Mouse (Mus musculus) midbrain, embryonic 13.5 days (tissue): ENCODE measurements around the gene Hspd1. TPM values are rescaled to one million over a fixed set of nuclear protein-coding genes. Genes with fewer than 3 reads are reported as not detected.
A peak's percentile ranks its signal among the peaks of the same experiment; 100 is the strongest.

Experiments used
- ATAC-seq: fragments of 200-750 bp; cut with Nextera tagmentation; 2 replicates; pipeline ENCODE4 v1.8.0; 2017; ENCODE audit warnings: mild to moderate bottlenecking, moderate TSS enrichment, moderate library complexity
- H3K27ac ChIP-seq: fragments of 300-500 bp; sonication (generic); 2 replicates; pipeline ENCODE4 v1.5.1; 2015; ENCODE audit warnings: inconsistent platforms, mild to moderate bottlenecking, moderate library complexity
- H3K27me3 ChIP-seq: fragments of 300-500 bp; sonication (generic); 2 replicates; pipeline ENCODE4 v1.6.1; 2015; ENCODE audit warnings: mild to moderate bottlenecking, inconsistent platforms
- H3K36me3 ChIP-seq: fragments of 300-500 bp; sonication (generic); 2 replicates; pipeline ENCODE4 v1.6.1; 2015; ENCODE audit warnings: mild to moderate bottlenecking, inconsistent platforms
- H3K4me1 ChIP-seq: fragments of 300-500 bp; sonication (generic); replicated peaks from 2 replicates; pipeline ENCODE4 v1.6.1; 2015; ENCODE audit warnings: inconsistent platforms
- H3K4me2 ChIP-seq: fragments of 300-500 bp; sonication (generic); replicated peaks from 2 replicates; pipeline ENCODE4 v1.6.1; 2015; ENCODE audit warnings: moderate library complexity, mild to moderate bottlenecking, inconsistent platforms
- H3K4me3 ChIP-seq: fragments of 300-500 bp; sonication (generic); replicated peaks from 2 replicates; pipeline ENCODE4 v1.5.1; 2015; ENCODE audit warnings: mild to moderate bottlenecking, inconsistent platforms
- H3K9ac ChIP-seq: fragments of 300-500 bp; sonication (generic); replicated peaks from 2 replicates; pipeline ENCODE4 v1.6.1; 2015; ENCODE audit warnings: mild to moderate bottlenecking, inconsistent platforms
- H3K9me3 ChIP-seq: fragments of 300-500 bp; sonication (generic); 2 replicates; pipeline ENCODE4 v1.6.1; 2016; ENCODE audit warnings: mild to moderate bottlenecking, inconsistent platforms
- WGBS: fragments of 180-500 bp; shearing (Covaris S2); methylation state at CpG from one replicate; pipeline ENCODE4 v1.1.7; 2015; 5-methylcytosine and 5-hydroxymethylcytosine counted together
- polyA plus RNA-seq: library from polyadenylated mRNA; unstranded; fragments of >200 nt; fragmentation: Nextera tagmentation; extraction: Ambion mirVana; gene quantifications from 2 replicates; pipeline ENCODE4 v1.2.1, GENCODE M21; 2015

Hspd1 gene
- polyA plus RNA-seq, 1 experiment from 2014 or later = 295 TPM

DNA sequence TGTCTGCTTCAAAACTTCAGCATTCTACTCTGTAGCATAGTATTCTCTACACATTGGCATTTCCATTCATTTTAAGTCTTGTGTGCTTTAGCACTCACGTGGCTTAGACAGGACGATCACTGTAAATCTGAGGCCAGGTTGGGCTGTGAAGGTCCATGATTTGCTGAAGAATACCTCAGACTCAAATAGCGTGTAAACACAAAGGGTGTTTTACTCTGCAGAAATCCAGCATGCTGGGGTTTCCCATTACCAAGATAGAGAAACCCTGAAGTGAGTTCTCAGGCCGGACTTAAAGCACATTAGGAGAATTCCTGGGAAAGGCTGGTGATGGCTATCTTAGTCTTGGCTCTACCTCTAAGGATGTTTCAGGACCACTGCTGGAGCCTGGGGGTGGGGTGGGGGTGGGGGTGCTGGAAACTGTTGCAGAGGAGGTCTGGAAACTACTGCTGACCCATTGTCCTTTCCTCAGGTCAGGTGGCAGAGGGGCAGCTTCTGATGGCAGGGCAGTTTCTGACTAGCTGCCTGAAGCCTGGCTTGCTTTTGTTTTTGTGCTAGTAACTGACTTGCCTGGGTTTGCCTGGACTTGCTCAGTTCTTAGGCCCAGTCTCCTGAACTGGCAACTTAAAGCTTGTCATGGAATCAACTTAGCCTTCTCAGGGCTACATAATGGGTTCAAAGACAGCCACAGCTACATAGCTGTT lies 21.2 kb upstream of the Hspd1 start:
- Histone ChIP-seq H3K27me3 (no peaks in the 10 kb centered on the region), H3K9ac (no peak overlapping the region), H3K4me2 (no peak overlapping the region), H3K9me3 (no peaks in the 10 kb centered on the region), H3K4me1 (no peaks in the 10 kb centered on the region), H3K4me3 (no peak overlapping the region), H3K36me3 (no peaks in the 10 kb centered on the region), H3K27ac (no peak overlapping the region)
- 93% methylated on average over 4 of the region's 4 CpGs for WGBS
- ATAC-seq = no peak

DNA sequence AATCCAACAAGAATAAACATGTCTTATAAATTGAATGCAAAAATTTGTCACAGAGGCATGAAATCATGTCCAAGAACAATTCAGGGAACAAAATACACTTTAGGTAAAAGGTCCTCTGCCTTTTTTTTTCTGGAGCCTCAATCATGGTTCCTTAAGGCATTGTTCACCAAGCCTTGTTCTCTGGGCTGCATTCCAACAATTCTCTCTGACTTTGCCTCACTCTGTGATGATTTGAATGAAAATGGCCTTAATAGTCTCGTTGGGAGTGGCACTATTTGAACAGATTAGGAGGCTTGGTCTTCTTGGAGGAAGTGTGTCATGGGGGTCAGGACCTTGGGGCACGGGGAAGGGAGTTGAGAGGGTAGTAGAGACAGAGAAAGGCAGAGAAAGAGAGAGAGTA lies 20.4 kb upstream of the Hspd1 start:
- Histone ChIP-seq H3K9ac (no peak overlapping the region), H3K4me1 (no peaks in the 10 kb centered on the region), H3K9me3 (no peaks in the 10 kb centered on the region), H3K4me2 (no peak overlapping the region), H3K27me3 (no peaks in the 10 kb centered on the region), H3K4me3 (no peak overlapping the region), H3K27ac (no peak overlapping the region), H3K36me3 (no peaks in the 10 kb centered on the region)
- ATAC-seq = no peak
- 19% methylated on average over 2 of the region's 2 CpGs for WGBS

DNA sequence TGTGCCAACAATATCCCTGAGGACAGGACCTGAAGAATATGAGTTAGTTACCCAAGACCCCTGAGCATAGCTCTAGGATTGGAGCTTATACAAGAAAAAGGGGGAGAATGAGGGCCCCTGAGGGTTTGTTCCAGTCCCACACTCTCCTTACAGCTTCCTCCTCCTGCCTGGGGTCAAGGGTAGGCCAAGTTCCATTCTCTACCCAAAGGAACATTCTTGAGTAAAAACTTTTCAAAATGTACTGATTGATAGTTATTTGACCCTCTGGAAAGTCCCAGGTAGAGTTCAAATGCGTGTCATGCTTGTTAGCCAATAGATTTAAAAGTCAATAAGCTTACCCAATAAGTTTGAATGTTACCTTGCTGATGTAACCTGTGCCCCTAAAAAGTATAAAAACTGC lies 19.6 kb upstream of the Hspd1 start:
- no peak for ATAC-seq
- 83% methylated on average over 1 of the region's 1 CpGs for WGBS
- no peak overlapping the region for H3K9ac ChIP-seq

DNA sequence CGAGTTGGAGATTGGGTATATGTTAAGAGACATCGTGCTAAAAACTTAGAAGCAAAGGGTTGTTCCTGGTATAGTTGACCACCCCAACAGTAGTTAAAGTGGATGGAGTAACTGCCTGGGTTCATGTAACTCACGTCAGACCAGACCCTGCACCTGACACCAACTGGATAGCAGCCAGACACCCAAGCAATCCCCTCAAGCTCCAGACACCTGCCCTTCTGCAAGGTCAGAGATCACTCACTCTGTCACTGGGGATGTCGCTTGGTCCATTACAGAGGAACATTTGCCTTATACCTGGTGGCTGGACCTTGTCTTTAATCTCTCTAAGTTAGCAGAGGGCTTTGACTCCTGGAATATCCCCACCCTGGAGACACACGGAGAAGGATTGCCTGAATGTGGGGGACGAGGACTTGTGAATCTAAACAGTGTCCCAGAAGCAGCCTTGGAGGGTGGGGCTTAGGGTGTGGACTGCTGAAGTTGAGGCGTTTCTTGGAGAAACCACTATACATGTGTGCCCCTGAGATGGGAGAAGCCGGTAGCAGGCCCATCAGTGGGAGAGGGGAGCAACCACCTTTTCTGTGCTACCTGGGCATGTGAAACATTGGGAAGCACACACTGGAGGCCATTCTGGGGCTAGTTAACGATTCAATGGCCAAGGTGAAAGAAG lies 19.0 kb upstream of the Hspd1 start:
- no peaks in the 10 kb centered on the region for H3K9me3 ChIP-seq
- H3K4me1 ChIP-seq = no peaks in the 10 kb centered on the region
- H3K4me2 ChIP-seq = no peak overlapping the region
- no peak overlapping the region for H3K9ac ChIP-seq
- no peak overlapping the region for H3K27ac ChIP-seq
- 93% methylated on average over 9 of the region's 9 CpGs for WGBS
- H3K4me3 ChIP-seq = no peak overlapping the region
- no peaks in the 10 kb centered on the region for H3K27me3 ChIP-seq
- no peak for ATAC-seq
- H3K36me3 ChIP-seq = no peaks in the 10 kb centered on the region

More for the DNA sequence above, 19.6 kb upstream of the Hspd1 start:
- no peak overlapping the region for H3K27ac ChIP-seq
- H3K4me1 ChIP-seq = no peaks in the 10 kb centered on the region
- H3K4me3 ChIP-seq = no peak overlapping the region
- H3K36me3 ChIP-seq = no peaks in the 10 kb centered on the region
- no peaks in the 10 kb centered on the region for H3K27me3 ChIP-seq
- H3K4me2 ChIP-seq = no peak overlapping the region
- no peaks in the 10 kb centered on the region for H3K9me3 ChIP-seq

DNA sequence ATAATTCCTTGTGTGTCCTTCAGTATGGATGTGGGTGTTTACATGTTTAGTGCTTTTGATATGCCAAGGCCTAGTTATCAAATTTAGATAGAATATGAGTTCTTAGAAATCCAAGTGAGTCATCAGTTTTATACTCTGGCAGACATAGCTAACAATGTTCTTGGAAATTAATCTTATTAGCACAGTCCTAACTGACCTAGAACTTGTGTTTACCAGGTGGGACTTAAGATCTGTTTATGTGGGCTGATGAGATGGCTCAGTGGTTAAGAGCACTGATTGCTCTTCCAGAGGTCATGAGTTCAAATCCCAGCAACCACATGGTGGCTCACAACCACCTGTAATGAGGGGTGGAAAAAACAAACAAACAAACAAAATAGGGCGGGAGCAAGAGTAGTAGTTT lies 4.4 kb upstream of the Hspd1 start:
- Histone ChIP-seq H3K27ac (no peak overlapping the region), H3K36me3 (peaks cover 14% of the 10 kb centered on the region), H3K4me1 (peaks cover 16% of the 10 kb centered on the region), H3K4me2 (no peak overlapping the region), H3K9ac (no peak overlapping the region), H3K4me3 (no peak overlapping the region), H3K27me3 (no peaks in the 10 kb centered on the region), H3K9me3 (no peaks in the 10 kb centered on the region)
- ATAC-seq = no peak
- WGBS = 83% methylated on average over 1 of the region's 1 CpGs

DNA sequence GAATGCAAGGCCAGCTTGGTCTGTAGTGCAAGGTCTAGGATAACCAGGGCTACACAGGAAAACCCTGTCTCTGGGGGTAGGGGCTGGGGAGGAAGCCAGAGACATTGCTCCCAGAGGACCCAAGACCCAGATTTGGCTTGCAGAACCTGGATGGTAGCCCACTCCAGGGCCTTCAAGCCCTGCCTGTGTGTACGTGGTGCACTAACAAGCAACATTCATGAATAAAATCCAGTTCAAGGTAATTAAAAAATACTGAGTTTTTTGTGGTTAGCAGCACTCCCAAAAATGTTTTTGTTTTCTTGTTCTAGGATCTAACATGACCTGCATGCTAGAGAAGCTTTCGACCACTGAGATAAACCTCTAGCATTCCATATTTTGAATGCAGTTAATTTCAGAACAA lies 4.0 kb upstream of the Hspd1 start:
- whole genome bisulfite sequencing = 87% methylated on average over 2 of the region's 2 CpGs
- no peak for ATAC-seq
- H3K9me3 ChIP-seq = no peaks in the 10 kb centered on the region

DNA sequence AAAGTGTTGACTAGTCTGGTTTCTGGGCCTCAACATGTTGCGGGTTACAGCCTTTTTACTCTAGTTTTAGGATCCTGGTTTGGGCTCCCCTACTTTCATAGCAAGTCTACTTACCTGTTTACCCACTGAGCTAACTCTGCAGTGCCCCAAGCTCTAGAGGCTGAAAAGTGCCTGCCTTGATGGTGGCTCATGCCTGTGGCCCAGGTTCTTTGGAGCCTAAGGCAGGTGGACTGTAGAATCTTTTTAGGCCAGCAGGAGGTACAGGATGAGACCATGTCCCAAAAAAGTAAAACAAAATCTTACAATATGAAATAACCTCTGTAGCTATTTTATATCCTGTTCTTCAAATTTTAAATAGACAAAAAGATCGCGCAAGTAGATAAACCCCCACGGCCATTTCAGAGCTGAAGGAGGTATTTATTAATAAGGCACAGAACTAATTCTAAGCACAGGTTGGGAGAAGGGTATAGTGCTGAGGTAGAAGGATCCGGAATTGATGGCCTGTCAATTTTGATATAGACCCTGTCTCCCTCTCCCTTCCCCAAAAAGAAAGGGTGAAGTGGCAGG lies 1.5 kb upstream of the Hspd1 start:
- Histone ChIP-seq H3K36me3 (peaks cover 17% of the 10 kb centered on the region), H3K27ac (no peak overlapping the region), H3K4me3 (peak overlapping the region; percentile 95), H3K9me3 (no peaks in the 10 kb centered on the region), H3K9ac (peak overlapping the region; percentile 21), H3K27me3 (no peaks in the 10 kb centered on the region), H3K4me1 (peaks cover 40% of the 10 kb centered on the region), H3K4me2 (peak overlapping the region; percentile 98)
- no peak for ATAC-seq
- 91% methylated on average over 5 of the region's 5 CpGs for WGBS

More for the DNA sequence above, 4.0 kb upstream of the Hspd1 start:
- no peak overlapping the region for H3K27ac ChIP-seq
- peaks cover 16% of the 10 kb centered on the region for H3K4me1 ChIP-seq
- H3K36me3 ChIP-seq = peaks cover 14% of the 10 kb centered on the region
- no peaks in the 10 kb centered on the region for H3K27me3 ChIP-seq
- no peak overlapping the region for H3K9ac ChIP-seq
- H3K4me2 ChIP-seq = no peak overlapping the region
- no peak overlapping the region for H3K4me3 ChIP-seq

DNA sequence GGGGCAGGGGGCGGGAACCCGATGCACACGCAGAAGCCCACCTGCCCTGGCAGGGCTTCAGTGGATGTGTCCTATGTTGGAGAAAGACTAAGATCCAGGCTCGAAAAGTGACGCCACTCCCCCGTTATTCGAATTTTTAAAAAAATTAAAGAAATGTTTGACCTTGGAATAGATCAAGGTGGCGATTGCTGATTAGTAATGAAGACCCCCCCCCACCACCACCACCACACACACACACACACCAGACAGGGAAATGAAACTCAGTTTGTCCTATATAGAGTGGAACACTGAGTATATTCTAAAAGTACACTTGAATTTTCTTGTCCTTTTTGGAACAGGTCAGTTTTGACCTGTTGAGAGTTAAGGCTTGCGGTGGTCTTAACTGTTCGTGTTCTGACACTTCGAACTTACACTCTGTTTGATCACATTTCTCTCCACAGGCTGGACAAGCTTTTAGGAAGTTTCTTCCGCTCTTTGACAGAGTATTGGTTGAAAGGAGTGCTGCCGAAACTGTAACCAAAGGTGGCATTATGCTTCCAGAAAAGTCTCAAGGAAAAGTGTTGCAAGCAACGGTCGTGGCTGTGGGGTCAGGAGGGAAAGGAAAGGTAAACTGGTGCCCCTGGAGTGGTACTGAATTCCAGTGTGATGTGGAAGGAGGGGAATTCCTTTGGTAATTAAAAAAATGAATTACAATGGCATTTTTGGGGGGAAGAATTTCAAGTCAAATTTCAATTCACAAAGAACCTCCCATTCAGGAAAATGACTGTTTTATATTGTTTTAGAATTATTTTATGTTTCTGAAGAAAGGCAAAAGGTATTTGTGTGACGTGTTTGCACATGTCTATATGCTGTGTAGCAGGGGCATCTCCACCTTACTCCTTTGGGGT lies 811 bp upstream of the Hspd1 start:
- Histone ChIP-seq H3K9ac (peak overlapping the region; percentile 95), H3K4me2 (peak overlapping the region; percentile 98), H3K27me3 (no peaks in the 10 kb centered on the region), H3K27ac (peak overlapping the region; percentile 97), H3K4me3 (peak overlapping the region; percentile 95), H3K9me3 (no peaks in the 10 kb centered on the region), H3K36me3 (peaks cover 24% of the 10 kb centered on the region), H3K4me1 (peaks cover 46% of the 10 kb centered on the region)
- 11% methylated on average over 16 of the region's 16 CpGs for WGBS
- peak; percentile 7 for ATAC-seq

DNA sequence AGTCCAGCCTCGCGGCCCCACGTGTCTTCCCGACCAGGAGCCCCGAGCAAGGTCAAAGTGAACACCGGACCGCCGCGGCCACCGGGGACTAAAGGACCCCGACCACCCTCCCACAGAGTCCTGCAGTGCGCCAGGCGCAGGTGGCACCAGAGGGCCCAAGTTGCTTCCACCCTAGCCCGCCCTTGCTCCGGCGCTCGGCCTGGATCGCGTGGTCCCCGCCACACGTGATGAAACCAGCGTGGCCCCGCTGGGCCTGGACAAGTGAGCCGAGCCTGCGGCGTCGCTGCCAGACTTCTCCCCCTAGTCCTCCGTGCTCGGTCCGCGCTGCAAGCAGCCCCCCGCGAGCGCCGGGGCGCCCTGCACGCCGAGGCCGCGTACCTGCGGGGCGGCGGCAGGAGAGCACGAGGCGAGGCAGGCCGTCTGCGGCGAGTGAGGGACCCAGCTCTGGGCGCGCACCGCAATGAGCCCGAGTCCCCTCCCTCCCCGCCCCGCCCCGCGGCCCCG lies 590 bp downstream of the Hspd1 start:
- Histone ChIP-seq H3K36me3 (peaks cover 33% of the 10 kb centered on the region), H3K27ac (peak overlapping the region; percentile 97)
- WGBS = under 1% methylated on average over 45 of the region's 57 CpGs

DNA sequence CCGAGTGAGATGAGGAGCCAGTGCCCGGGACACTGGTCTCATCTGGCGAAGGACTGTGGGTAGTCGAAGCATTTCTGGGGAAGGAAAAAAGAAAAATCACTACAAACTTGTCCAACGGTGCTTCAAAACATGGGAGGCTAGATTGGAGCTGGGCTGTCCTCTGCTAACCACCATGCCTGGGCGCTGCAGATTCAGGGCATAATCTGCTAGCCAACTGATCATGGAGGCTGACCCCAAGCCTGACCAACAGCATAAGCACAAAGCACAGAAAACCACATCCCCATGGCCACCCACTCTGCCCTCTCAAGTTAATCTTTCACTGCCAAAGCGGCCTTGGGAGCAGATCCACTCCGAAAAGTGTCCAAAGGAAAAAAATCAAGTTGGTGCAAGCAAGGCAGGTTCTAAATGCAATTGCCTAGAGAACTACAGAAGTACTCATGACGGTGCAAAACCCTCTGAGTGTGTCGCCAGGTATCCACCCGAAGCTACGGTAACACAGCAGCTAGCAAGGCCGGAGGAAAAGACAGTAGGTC lies 1.1 kb downstream of the Hspd1 start:
- H3K9ac ChIP-seq = peak overlapping the region; percentile 95
- H3K9me3 ChIP-seq = no peaks in the 10 kb centered on the region
- 1% methylated on average over 13 of the region's 13 CpGs for WGBS
- peak overlapping the region; percentile 98 for H3K4me2 ChIP-seq
- H3K4me1 ChIP-seq = peaks cover 47% of the 10 kb centered on the region
- no peaks in the 10 kb centered on the region for H3K27me3 ChIP-seq
- H3K36me3 ChIP-seq = peaks cover 35% of the 10 kb centered on the region
- ATAC-seq = no peak
- H3K4me3 ChIP-seq = peak overlapping the region; percentile 95
- peak overlapping the region; percentile 97 for H3K27ac ChIP-seq

More for the DNA sequence above, 590 bp downstream of the Hspd1 start:
- ATAC-seq = peak; percentile 87
- Histone ChIP-seq H3K9me3 (no peaks in the 10 kb centered on the region), H3K4me3 (peak overlapping the region; percentile 95), H3K9ac (peak overlapping the region; percentile 95), H3K27me3 (no peaks in the 10 kb centered on the region), H3K4me1 (peaks cover 47% of the 10 kb centered on the region), H3K4me2 (peak overlapping the region; percentile 98)

DNA sequence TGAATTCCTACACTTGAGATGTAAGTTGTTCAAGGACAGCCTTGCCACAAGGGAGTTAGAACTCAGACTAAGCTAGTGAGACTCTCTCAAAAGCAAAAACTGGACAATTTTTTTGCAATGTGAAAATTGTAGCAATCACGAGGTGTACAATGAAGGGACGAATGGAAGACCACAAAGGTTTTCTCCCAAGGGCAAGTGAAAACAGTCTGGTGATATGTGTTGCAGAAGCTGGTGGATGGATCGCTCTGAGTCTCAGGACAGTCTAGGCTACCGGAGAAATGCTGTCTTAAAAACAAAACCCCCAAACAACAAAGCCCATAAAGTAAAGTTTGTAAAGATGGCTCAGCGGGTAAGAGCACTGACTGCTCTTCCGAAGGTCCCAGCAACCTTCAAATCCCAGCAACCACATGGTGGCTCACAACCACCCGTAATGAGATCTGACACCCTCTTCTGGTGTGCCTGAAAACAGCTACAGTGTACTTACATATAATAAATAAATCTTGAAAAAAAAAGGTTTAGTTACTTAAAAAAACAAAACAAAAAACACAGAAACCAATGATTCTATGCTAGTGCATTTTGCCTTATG lies 2.2 kb downstream of the Hspd1 start:
- Histone ChIP-seq H3K27ac (no peak overlapping the region), H3K4me3 (peak overlapping the region; percentile 95; the same call in 1 of the 2 replicates), H3K36me3 (peaks cover 39% of the 10 kb centered on the region), H3K27me3 (no peaks in the 10 kb centered on the region), H3K9ac (no peak overlapping the region; the same call in 1 of the 2 replicates), H3K4me1 (peaks cover 47% of the 10 kb centered on the region), H3K9me3 (no peaks in the 10 kb centered on the region), H3K4me2 (peak overlapping the region; percentile 98)
- WGBS = 58% methylated on average over 7 of the region's 7 CpGs
- no peak for ATAC-seq
